In genomic region chr10:79783920-79784800, GRCm38 (mm10) we compare ENCODE assay signal across 9 mouse cellular contexts. TPM values are rescaled to one million over a fixed set of nuclear protein-coding genes. Genes with fewer than 3 reads are reported as not detected.
A peak's percentile ranks its signal among the peaks of the same experiment; 100 is the strongest.
DNase-seq lines count a peak whose midpoint lies in the region; ATAC-seq and TF ChIP-seq lines count a peak whose summit lies in the region.
"Had no signal": no experiment of that assay in that cellular context is flagged by ENCODE, and none has a peak within 500 bp of the region (broad histone marks: within the 10 kb centered on the region; RNA-seq: fewer than 3 reads in every experiment).

No protein-coding gene starts in this region.

- no peak for ATAC-seq in liver, embryonic 11.5 days (replicated peaks; ENCODE audit: low FRiP score)
- ATAC-seq in megakaryocyte-erythroid progenitor cell, adult 5-6 weeks (replicated peaks; ENCODE audit: low FRiP score, low TSS enrichment, poor library complexity, severe bottlenecking): no peak
- no peak for ATAC-seq in hindbrain, embryonic 14.5 days (ENCODE audit: low FRiP score)

- H3K36me3 ChIP-seq in liver, adult 2 months (ENCODE audit: control insufficient read depth, insufficient read depth, low read length): no peaks in the 10 kb centered on the region
- H3K36me3 ChIP-seq in liver, embryonic 11.5 days (ENCODE audit: control insufficient read depth, insufficient read depth, low read length): no peaks in the 10 kb centered on the region
- no peaks in the 10 kb centered on the region for H3K36me3 ChIP-seq in hindbrain, embryonic 14.5 days (replicated peaks; ENCODE audit: control insufficient read depth, insufficient read depth)

- DNase-seq in cerebellum, postnatal 10 days: peak; percentile 72 to 81
- DNase-seq in cerebellum, adult 11-12 months: no peak
- DNase-seq in liver, adult 2 months (ENCODE audit: extremely low read depth, low read depth, low spot score): no peak
- DNase-seq in liver, embryonic 11.5 days (ENCODE audit: low spot score): no peak
- peak; percentile 51 for DNase-seq in c-Kit-positive CD71-positive TER-119-negative erythroid progenitor cells, embryonic 14.5 days (ENCODE audit: low read depth)
- DNase-seq in retina, postnatal 1 day: peak; percentile 71
- DNase-seq in hindbrain, embryonic 14.5 days (ENCODE audit: low spot score): no peak

- no peak for TF ChIP-seq POLR2A in liver, adult 2 months (IDR thresholded peaks at IDR 0.05; ENCODE audit: extremely low read depth, insufficient read depth, low read length)

- no peak overlapping the region for H3K9ac ChIP-seq in liver, adult 2 months (ENCODE audit: low read depth, low read length)
- no peak overlapping the region for H3K9ac ChIP-seq in liver, embryonic 11.5 days (ENCODE audit: low read depth, low read length)
- no peak overlapping the region for H3K9ac ChIP-seq in hindbrain, embryonic 14.5 days

- no peaks in the 10 kb centered on the region for H3K9me3 ChIP-seq in liver, embryonic 11.5 days (ENCODE audit: control insufficient read depth, low read length)
- H3K9me3 ChIP-seq in hindbrain, embryonic 14.5 days (ENCODE audit: control insufficient read depth, low read length): no peaks in the 10 kb centered on the region

- no peaks in the 10 kb centered on the region for H3K27me3 ChIP-seq in liver, adult 2 months (ENCODE audit: control insufficient read depth, insufficient read depth, low read length)
- peaks cover 19% of the 10 kb centered on the region for H3K27me3 ChIP-seq in liver, embryonic 11.5 days (replicated peaks; ENCODE audit: control insufficient read depth, insufficient read depth, low read length)
- H3K27me3 ChIP-seq in hindbrain, embryonic 14.5 days (ENCODE audit: control insufficient read depth, insufficient read depth, low read length): peaks cover 19% of the 10 kb centered on the region

- no peak overlapping the region for H3K27ac ChIP-seq in liver, adult 2 months (replicated peaks; ENCODE audit: insufficient read depth, low read depth, low read length)
- H3K27ac ChIP-seq in liver, embryonic 11.5 days (ENCODE audit: low read depth, low read length): no peak overlapping the region
- H3K27ac ChIP-seq in hindbrain, embryonic 14.5 days: no peak overlapping the region

- H3K4me2 ChIP-seq in liver, embryonic 11.5 days: no peak overlapping the region
- no peak overlapping the region for H3K4me2 ChIP-seq in hindbrain, embryonic 14.5 days (replicated peaks)

- 56% methylated on average over 27 of the region's 27 CpGs for WGBS in liver, adult 2 months
- WGBS in liver, embryonic 11.5 days: 45% methylated on average over 27 of the region's 27 CpGs
- 36% methylated on average over 27 of the region's 27 CpGs for WGBS in hindbrain, embryonic 14.5 days

- no peaks in the 10 kb centered on the region for H3K79me2 ChIP-seq in liver, adult 2 months (ENCODE audit: control insufficient read depth, insufficient read depth, low read length)

- no peaks in the 10 kb centered on the region; the same call in 1 of the 2 replicates for H3K4me1 ChIP-seq in liver, adult 2 months (ENCODE audit: control insufficient read depth, insufficient read depth, low read length)
- H3K4me1 ChIP-seq in liver, embryonic 11.5 days (replicated peaks; ENCODE audit: control insufficient read depth, insufficient read depth, low read length): peaks cover 13% of the 10 kb centered on the region
- peaks cover 13% of the 10 kb centered on the region for H3K4me1 ChIP-seq in hindbrain, embryonic 14.5 days (replicated peaks; ENCODE audit: control insufficient read depth, insufficient read depth, low read length)

- TF ChIP-seq CTCF in liver, adult 2 months (IDR thresholded peaks at IDR 0.05; ENCODE audit: low read depth, low read length): peak; percentile 47; the same call in 1 of the 2 replicates

- H3K4me3 ChIP-seq in liver, adult 2 months (ENCODE audit: insufficient read depth, low read depth, low read length): no peak overlapping the region
- H3K4me3 ChIP-seq in liver, embryonic 11.5 days (ENCODE audit: low read depth, low read length): no peak overlapping the region
- no peak overlapping the region for H3K4me3 ChIP-seq in hindbrain, embryonic 14.5 days (replicated peaks; ENCODE audit: low read length)

RNA-seq across cellular contexts. Expression of gene Prss57, which starts 6.6 kb away (rescaled TPM):
- not detected in 2 replicates for total RNA-seq in liver, adult 2 months (2014; rRNA removed)
- not detected in 2 replicates for polyA plus RNA-seq in liver, adult 2 months (2012; rRNA removed)
- polyA plus RNA-seq in liver, embryonic 11.5 days (2014; fragmentation: Nextera tagmentation; extraction: Ambion mirVana): 1.5 and 1.7 TPM in 2 replicates
- total RNA-seq in megakaryocyte-erythroid progenitor cell, adult 5-6 weeks (2014; fragmentation: Nextera tagmentation): 2.4 and 7.6 TPM in 2 replicates
- total RNA-seq in megakaryocyte-erythroid progenitor cell, adult 5-6 weeks (2017): 1.7 and 3.5 TPM in 2 replicates
- polyA plus RNA-seq in hindbrain, embryonic 14.5 days (2014; fragmentation: Nextera tagmentation; extraction: Ambion mirVana): 0.08 and 0.29 TPM in 2 replicates
- polyA plus RNA-seq: neural tube, embryonic 14.5 days had no signal

RNA-seq across cellular contexts. Expression of gene Fstl3, which starts 7.1 kb away (rescaled TPM):
- total RNA-seq in liver, adult 2 months (2014; rRNA removed): 0.09 and 0.27 TPM in 2 replicates
- 0.18 and 0.60 TPM in 2 replicates for polyA plus RNA-seq in liver, adult 2 months (2012; rRNA removed)
- 1.8 and 2.6 TPM in 2 replicates for polyA plus RNA-seq in liver, embryonic 11.5 days (2014; fragmentation: Nextera tagmentation; extraction: Ambion mirVana)
- total RNA-seq in megakaryocyte-erythroid progenitor cell, adult 5-6 weeks (2014; fragmentation: Nextera tagmentation): 0.49 and 0.96 TPM in 2 replicates
- total RNA-seq in megakaryocyte-erythroid progenitor cell, adult 5-6 weeks (2017): 0.66 and 0.80 TPM in 2 replicates
- polyA plus RNA-seq in hindbrain, embryonic 14.5 days (2014; fragmentation: Nextera tagmentation; extraction: Ambion mirVana): 1.6 and 2.2 TPM in 2 replicates

RNA-seq across cellular contexts. Expression of gene Palm, which starts 9.2 kb away (rescaled TPM):
- total RNA-seq in liver, adult 2 months (2014; rRNA removed): 0.81 and 0.92 TPM in 2 replicates
- polyA plus RNA-seq in liver, adult 2 months (2012; rRNA removed): 1.9 and 3.0 TPM in 2 replicates
- 27.6 and 28.6 TPM in 2 replicates for polyA plus RNA-seq in liver, embryonic 11.5 days (2014; fragmentation: Nextera tagmentation; extraction: Ambion mirVana)
- 7.6 and 11.1 TPM in 2 replicates for total RNA-seq in megakaryocyte-erythroid progenitor cell, adult 5-6 weeks (2014; fragmentation: Nextera tagmentation)
- 4.6 and 6.8 TPM in 2 replicates for total RNA-seq in megakaryocyte-erythroid progenitor cell, adult 5-6 weeks (2017)
- polyA plus RNA-seq in hindbrain, embryonic 14.5 days (2014; fragmentation: Nextera tagmentation; extraction: Ambion mirVana): 240 and 247 TPM in 2 replicates

RNA-seq across cellular contexts. Expression of gene Rnf126, which starts 17.4 kb away (rescaled TPM):
- 7.6 and 11.7 TPM in 2 replicates for total RNA-seq in liver, adult 2 months (2014; rRNA removed)
- polyA plus RNA-seq in liver, adult 2 months (2012; rRNA removed): 65.1 and 70.6 TPM in 2 replicates
- 105 and 119 TPM in 2 replicates for polyA plus RNA-seq in liver, embryonic 11.5 days (2014; fragmentation: Nextera tagmentation; extraction: Ambion mirVana)
- 76.0 and 106 TPM in 2 replicates for total RNA-seq in megakaryocyte-erythroid progenitor cell, adult 5-6 weeks (2014; fragmentation: Nextera tagmentation)
- 16.2 and 20.8 TPM in 2 replicates for total RNA-seq in megakaryocyte-erythroid progenitor cell, adult 5-6 weeks (2017)
- polyA plus RNA-seq in hindbrain, embryonic 14.5 days (2014; fragmentation: Nextera tagmentation; extraction: Ambion mirVana): 92.8 and 96.7 TPM in 2 replicates

RNA-seq across cellular contexts. Expression of gene Fgf22, which starts 29.3 kb away (rescaled TPM):
- not detected in 2 replicates for total RNA-seq in liver, adult 2 months (2014; rRNA removed)
- polyA plus RNA-seq in liver, adult 2 months (2012; rRNA removed): not detected in 2 replicates
- 0.23 TPM in 1 of 2 replicates, not detected in the other for polyA plus RNA-seq in liver, embryonic 11.5 days (2014; fragmentation: Nextera tagmentation; extraction: Ambion mirVana)
- total RNA-seq in megakaryocyte-erythroid progenitor cell, adult 5-6 weeks (2014; fragmentation: Nextera tagmentation): not detected in 2 replicates
- total RNA-seq in megakaryocyte-erythroid progenitor cell, adult 5-6 weeks (2017): not detected in 2 replicates
- 1.4 and 1.6 TPM in 2 replicates for polyA plus RNA-seq in hindbrain, embryonic 14.5 days (2014; fragmentation: Nextera tagmentation; extraction: Ambion mirVana)

Comparison
In these comparisons a context has a peak if more than half of its experiments do, and no peak if none do; other contexts are left out.
1. DNase-seq: peak in cerebellum, postnatal 10 days (2 of 2), c-Kit-positive CD71-positive TER-119-negative erythroid progenitor cells, embryonic 14.5 days (single experiment) and retina, postnatal 1 day (single experiment); none in cerebellum, adult 11-12 months (single experiment), liver, adult 2 months (single experiment), liver, embryonic 11.5 days (single experiment) and hindbrain, embryonic 14.5 days (single experiment).